Mouse (Mus musculus) CH12.LX (cell line): ENCODE measurements at regions not wholly inside any gene's neighbourhood (a gene's known extent, or its start where the extent isn't known, plus 50 kb on each side); places are given as distances from the start of the nearest gene placed in this dataset.

Source experiments
- DNase-seq: peaks from one replicate; pipeline ENCODE4 v3.0.0-alpha.2; 2013; ENCODE audit errors: extremely low read depth
- H3K27ac ChIP-seq: 2 replicates; pipeline ENCODE4 v1.5.1; 2012; ENCODE audit warnings: low read depth, mild to moderate bottlenecking, control low read depth, moderate library complexity; ENCODE audit not compliant: insufficient read depth
- H3K27me3 ChIP-seq: replicated peaks from 2 replicates; pipeline ENCODE3; 2012; ENCODE audit warnings: inconsistent platforms
- H3K36me3 ChIP-seq, 2 experiments: replicated peaks in 1 of 2; 2 replicates each; pipeline versions ENCODE3 to v1.6.1; 2012; ENCODE audit warnings: inconsistent platforms in 1 of 2, low read length in 1 of 2, mild to moderate bottlenecking in 1 of 2, mixed read lengths in 1 of 2, moderate library complexity in 1 of 2; ENCODE audit not compliant: control insufficient read depth in 1 of 2, insufficient read depth in 1 of 2
- H3K4me1 ChIP-seq, 2 experiments: 2 replicates each; pipeline ENCODE4 v1.6.1; 2012; ENCODE audit warnings: inconsistent platforms in 1 of 2, moderate library complexity in 1 of 2; ENCODE audit not compliant: insufficient read depth in 2 of 2, control insufficient read depth in 1 of 2
- H3K4me2 ChIP-seq: 2 replicates; pipeline ENCODE4 v1.6.1; 2012; ENCODE audit warnings: low read depth, mild to moderate bottlenecking, control low read depth; ENCODE audit not compliant: poor library complexity, insufficient read depth, severe bottlenecking
- H3K4me3 ChIP-seq, 3 experiments: fragments of 150-350 bp in 1 of 3; sonication (generic) in 1 of 3; replicated peaks in 1 of 3; 2 replicates each; pipeline versions ENCODE3 to v1.5.1; 2011 to 2012; ENCODE audit warnings: low read depth in 2 of 3, low read length in 2 of 3, mild to moderate bottlenecking in 2 of 3, moderate library complexity in 2 of 3, control low read depth in 1 of 3, improper control_type of control experiment in 1 of 3, inconsistent platforms in 1 of 3, mixed read lengths in 1 of 3; ENCODE audit not compliant: poor library complexity in 1 of 3
- H3K79me2 ChIP-seq: replicated peaks from 2 replicates; pipeline ENCODE4 v1.6.1; 2012; ENCODE audit warnings: mild to moderate bottlenecking, moderate library complexity; ENCODE audit not compliant: control insufficient read depth, poor library complexity, insufficient read depth, severe bottlenecking; ENCODE audit errors: extremely low read depth
- H3K9ac ChIP-seq: 2 replicates; pipeline ENCODE4 v1.6.1; 2012; ENCODE audit warnings: low read depth, mild to moderate bottlenecking, control low read depth, moderate library complexity; ENCODE audit not compliant: insufficient read depth
- H3K9me3 ChIP-seq: replicated peaks from 2 replicates; pipeline ENCODE3; 2012; ENCODE audit warnings: low read length, inconsistent platforms, mixed read lengths
- E2F4 ChIP-seq: IDR thresholded peaks from 2 replicates; pipeline ENCODE4 v1.6.1; 2011; ENCODE audit warnings: low read depth, low read length, improper control_type of control experiment; ENCODE audit not compliant: insufficient replicate concordance
- EP300 ChIP-seq: IDR thresholded peaks from 2 replicates; pipeline ENCODE4 v1.6.1; 2011; ENCODE audit warnings: low read length, improper control_type of control experiment
- GABPA ChIP-seq: IDR thresholded peaks from 2 replicates; pipeline ENCODE4 v1.6.1; 2012; ENCODE audit warnings: low read depth, low read length, improper control_type of control experiment, inconsistent platforms; ENCODE audit not compliant: insufficient replicate concordance
- KAT2A ChIP-seq: IDR thresholded peaks from 2 replicates; pipeline ENCODE4 v1.6.1; 2012; ENCODE audit warnings: low read length, improper control_type of control experiment, inconsistent platforms; ENCODE audit not compliant: insufficient replicate concordance
- MAFK ChIP-seq: IDR thresholded peaks from 2 replicates; pipeline ENCODE4 v1.6.1; 2011; ENCODE audit warnings: low read length, improper control_type of control experiment; ENCODE audit not compliant: insufficient replicate concordance
- MAZ ChIP-seq: IDR thresholded peaks from 2 replicates; pipeline ENCODE4 v1.6.1; 2012; ENCODE audit warnings: low read depth, mild to moderate bottlenecking, inconsistent platforms, low read length, improper control_type of control experiment, moderate library complexity
- MYC ChIP-seq: IDR thresholded peaks from 2 replicates; pipeline ENCODE4 v1.6.1; 2011; ENCODE audit warnings: low read depth, mild to moderate bottlenecking, improper control_type of control experiment, low read length
- NRF1 ChIP-seq: IDR thresholded peaks from 2 replicates; pipeline ENCODE4 v1.6.1; 2014; ENCODE audit warnings: low read depth, mild to moderate bottlenecking, inconsistent platforms, low read length, improper control_type of control experiment, moderate library complexity
- POLR2AphosphoS2 ChIP-seq: IDR thresholded peaks from 2 replicates; pipeline ENCODE4 v1.6.1; 2011; ENCODE audit warnings: low read depth, low read length, improper control_type of control experiment
- RAD21 ChIP-seq: IDR thresholded peaks from 2 replicates; pipeline ENCODE4 v1.6.1; 2011; ENCODE audit warnings: low read depth, mild to moderate bottlenecking, low read length, improper control_type of control experiment, moderate library complexity
- TBP ChIP-seq: conservative IDR thresholded peaks from 2 replicates; pipeline ENCODE4 v1.6.1; 2011; ENCODE audit warnings: low read depth, low read length, improper control_type of control experiment
- TCF12 ChIP-seq: IDR thresholded peaks from 2 replicates; pipeline ENCODE4 v1.6.1; 2014; ENCODE audit warnings: low read depth, mild to moderate bottlenecking, inconsistent platforms, low read length, improper control_type of control experiment
- UBTF ChIP-seq: IDR thresholded peaks from 2 replicates; pipeline ENCODE4 v1.6.1; 2012; ENCODE audit warnings: low read depth, mild to moderate bottlenecking, inconsistent platforms, low read length, improper control_type of control experiment, moderate library complexity
- ZC3H11A ChIP-seq: IDR thresholded peaks from 2 replicates; pipeline ENCODE4 v1.6.1; 2012; ENCODE audit warnings: low read depth, mild to moderate bottlenecking, inconsistent platforms, low read length, improper control_type of control experiment
- ZMIZ1 ChIP-seq: IDR thresholded peaks from 2 replicates; pipeline ENCODE4 v1.6.1; 2012; ENCODE audit warnings: low read depth, mild to moderate bottlenecking, inconsistent platforms, low read length, improper control_type of control experiment
- dilution Hi-C: fragments of 300-500 bp; cut with MboI; formaldehyde crosslinking; loops from 2 replicates; pipeline ENCODE4 v1.14.3; 2020; ENCODE audit warnings: low sequenced_read_pairs; ENCODE audit not compliant: extremely low pct_unique_long_range_greater_than_20kb, extremely low pct_ligation_motif_present
- in situ Hi-C: fragments of 300-500 bp; cut with MboI; formaldehyde crosslinking; loops from 3 replicates; pipeline ENCODE4 v1.14.3; 2019; ENCODE audit warnings: low sequenced_read_pairs, low pct_ligation_motif_present, low pct_unique_long_range_greater_than_20kb, mixed read lengths

GRCm38 (mm10) chr8:53821148-53821547 lies 182.3 kb upstream of the Neil3 start:
- Histone ChIP-seq H3K27ac (no peak overlapping the region), H3K36me3 (no peaks in the 10 kb centered on the region)
- TF ChIP-seq TCF12 (no peak), RAD21 (no peak)
- TF ChIP-seq, all 38 proteins: peak for 0
- H3K27me3 ChIP-seq = no peaks in the 10 kb centered on the region
- in situ Hi-C loops (no loop called here), dilution Hi-C loops (no loop called here)
- no peaks in the 10 kb centered on the region for H3K9me3 ChIP-seq
- H3K4me2 ChIP-seq = no peak overlapping the region
- H3K4me3 ChIP-seq = no peak overlapping the region
- no peaks in the 10 kb centered on the region for H3K4me1 ChIP-seq
- no peak for DNase-seq
- H3K79me2 ChIP-seq = no peaks in the 10 kb centered on the region
- no peak overlapping the region for H3K9ac ChIP-seq

GRCm38 (mm10) chr8:53827395-53827794 lies 188.5 kb upstream of the Neil3 start:
- in situ Hi-C loops = no loop called here
- no peaks in the 10 kb centered on the region for H3K36me3 ChIP-seq
- no peak for DNase-seq
- H3K4me2 ChIP-seq = no peak overlapping the region
- no peaks in the 10 kb centered on the region for H3K27me3 ChIP-seq
- dilution Hi-C loops = no loop called here
- H3K9me3 ChIP-seq = no peaks in the 10 kb centered on the region
- no peak overlapping the region for H3K9ac ChIP-seq
- no peak overlapping the region for H3K27ac ChIP-seq
- no peaks in the 10 kb centered on the region for H3K4me1 ChIP-seq
- TF ChIP-seq GABPA = no peak
- TF ChIP-seq RAD21 = no peak
- TF ChIP-seq NRF1 = no peak
- TF ChIP-seq MAFK = no peak
- no peak for TF ChIP-seq TBP
- no peak overlapping the region for H3K4me3 ChIP-seq
- no peaks in the 10 kb centered on the region for H3K79me2 ChIP-seq

GRCm38 (mm10) chr8:53847821-53848220 lies 209.0 kb upstream of the Neil3 start:
- Histone ChIP-seq H3K27me3 (no peaks in the 10 kb centered on the region), H3K4me1 (no peaks in the 10 kb centered on the region), H3K79me2 (no peaks in the 10 kb centered on the region), H3K4me2 (no peak overlapping the region), H3K4me3 (no peak overlapping the region), H3K27ac (no peak overlapping the region), H3K9me3 (no peaks in the 10 kb centered on the region), H3K9ac (no peak overlapping the region), H3K36me3 (no peaks in the 10 kb centered on the region)
- in situ Hi-C loops (no loop called here), dilution Hi-C loops (no loop called here)
- no peak for DNase-seq
- TF ChIP-seq ZC3H11A (no peak), MYC (no peak), MAZ (no peak), EP300 (no peak), ZMIZ1 (no peak), E2F4 (no peak), TBP (no peak), UBTF (no peak), POLR2AphosphoS2 (no peak), KAT2A (no peak)
